Mouse (Mus musculus) midbrain, embryonic 16.5 days (tissue): ENCODE results near the gene Palm. TPM values are rescaled to one million over a fixed set of nuclear protein-coding genes. Genes with fewer than 3 reads are reported as not detected.
A peak's percentile ranks its signal among the peaks of the same experiment; 100 is the strongest.
"Not testable (repeated sequence)": the region's sequence is repeated elsewhere in the genome, so short reads cannot be mapped to it uniquely, and the experiment has no call there.

Experiments
- ATAC-seq: fragments of 200-750 bp; cut with Nextera tagmentation; 2 replicates; pipeline ENCODE4 v1.8.0; 2017; ENCODE audit warnings: moderate TSS enrichment
- H3K27ac ChIP-seq: fragments of 300-500 bp; sonication (generic); 2 replicates; pipeline ENCODE4 v1.5.1; 2014; ENCODE audit warnings: mild to moderate bottlenecking, low read length, mixed read lengths
- H3K27me3 ChIP-seq: fragments of 300-500 bp; sonication (generic); 2 replicates; pipeline ENCODE4 v1.6.1; 2014; ENCODE audit warnings: low read depth, low read length, mixed read lengths; ENCODE audit not compliant: control insufficient read depth, insufficient read depth
- H3K36me3 ChIP-seq: fragments of 300-500 bp; sonication (generic); 2 replicates; pipeline ENCODE4 v1.6.1; 2014; ENCODE audit warnings: mild to moderate bottlenecking, low read length, moderate library complexity, mixed read lengths; ENCODE audit not compliant: control insufficient read depth, insufficient read depth
- H3K4me1 ChIP-seq: fragments of 300-500 bp; sonication (generic); 2 replicates; pipeline ENCODE4 v1.6.1; 2014; ENCODE audit warnings: mild to moderate bottlenecking, low read length, mixed read lengths; ENCODE audit not compliant: control insufficient read depth, insufficient read depth
- H3K4me2 ChIP-seq: fragments of 300-500 bp; sonication (generic); 2 replicates; pipeline ENCODE4 v1.6.1; 2014; ENCODE audit warnings: mild to moderate bottlenecking, low read length, mixed read lengths
- H3K4me3 ChIP-seq: fragments of 300-500 bp; sonication (generic); 2 replicates; pipeline ENCODE4 v1.5.1; 2014; ENCODE audit warnings: low read depth, mild to moderate bottlenecking, low read length, moderate library complexity, mixed read lengths
- H3K9ac ChIP-seq: fragments of 300-500 bp; sonication (generic); 2 replicates; pipeline ENCODE4 v1.6.1; 2014; ENCODE audit warnings: low read depth, low read length, mixed read lengths
- H3K9me3 ChIP-seq: fragments of 300-500 bp; sonication (generic); replicated peaks from 2 replicates; pipeline ENCODE4 v1.6.1; 2014; ENCODE audit warnings: mild to moderate bottlenecking, low read length, mixed read lengths; ENCODE audit not compliant: control insufficient read depth, poor library complexity, severe bottlenecking
- WGBS: fragments of 180-500 bp; shearing (Covaris S2); extraction: QIAGEN DNeasy Blood & Tissue Kit; methylation state at CpG from one replicate; pipeline ENCODE4 v1.1.7; 2014; 5-methylcytosine and 5-hydroxymethylcytosine counted together
- polyA plus RNA-seq: library from polyadenylated mRNA; unstranded; fragments of >200 nt; fragmentation: Nextera tagmentation; extraction: Ambion mirVana; gene quantifications from 2 replicates; pipeline ENCODE4 v1.2.1, GENCODE M21; 2015

Palm gene
- polyA plus RNA-seq, 1 experiment from 2014 or later: 333 TPM

DNA sequence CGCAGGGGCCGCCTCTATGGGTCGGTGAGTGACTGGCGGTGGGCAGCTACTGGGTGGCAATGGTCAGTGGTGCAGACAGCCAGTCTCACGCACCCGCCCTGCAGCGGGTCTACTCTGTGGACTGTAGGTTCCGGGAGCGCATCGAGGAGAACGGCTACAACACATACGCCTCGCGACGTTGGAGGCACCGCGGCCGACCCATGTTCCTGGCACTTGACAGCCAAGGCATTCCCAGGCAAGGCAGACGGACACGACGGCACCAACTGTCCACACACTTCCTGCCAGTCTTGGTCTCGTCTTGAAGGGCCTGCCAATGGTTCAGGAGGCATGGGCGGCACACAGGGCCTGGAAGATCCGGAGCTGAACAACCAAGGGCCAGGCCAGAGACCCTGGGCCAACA, 36.7 kb upstream of the Palm start:
- WGBS: 91% methylated on average over 24 of the region's 24 CpGs
- Histone ChIP-seq H3K9ac (no peak overlapping the region), H3K36me3 (peaks cover 28% of the 10 kb centered on the region), H3K27me3 (no peaks in the 10 kb centered on the region), H3K4me2 (no peak overlapping the region), H3K4me3 (no peak overlapping the region), H3K9me3 (no peaks in the 10 kb centered on the region), H3K4me1 (peaks cover 5% of the 10 kb centered on the region; the same call in 1 of the 2 replicates), H3K27ac (no peak overlapping the region)
- ATAC-seq: no peak

DNA sequence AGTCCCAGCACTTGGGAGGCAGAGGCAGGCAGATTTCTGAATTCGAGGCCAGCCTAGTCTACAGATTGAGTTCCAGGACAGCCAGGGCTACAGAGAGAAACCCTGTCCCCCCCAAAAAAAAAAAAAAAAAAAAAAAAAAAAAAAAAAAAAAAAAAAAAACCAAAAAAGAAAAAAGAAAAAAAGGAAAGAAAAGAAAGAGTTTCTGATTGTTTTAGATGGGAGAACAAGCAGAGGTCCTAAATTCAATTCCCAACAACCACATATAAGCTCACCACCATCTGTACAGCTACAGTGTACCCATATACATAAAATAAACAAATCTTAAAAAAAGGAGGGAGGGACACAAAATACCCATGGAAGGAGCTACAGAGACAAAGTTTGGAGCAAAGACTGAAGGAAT, 33.7 kb upstream of the Palm start:
- not testable (repeated sequence) for H3K4me3 ChIP-seq, H3K9ac ChIP-seq, H3K4me2 ChIP-seq, H3K27ac ChIP-seq, H3K4me1 ChIP-seq, H3K9me3 ChIP-seq, H3K27me3 ChIP-seq, ATAC-seq
- 100% methylated on average over 1 of the region's 1 CpGs for WGBS
- H3K36me3 ChIP-seq: peaks cover 33% of the 10 kb centered on the region

DNA sequence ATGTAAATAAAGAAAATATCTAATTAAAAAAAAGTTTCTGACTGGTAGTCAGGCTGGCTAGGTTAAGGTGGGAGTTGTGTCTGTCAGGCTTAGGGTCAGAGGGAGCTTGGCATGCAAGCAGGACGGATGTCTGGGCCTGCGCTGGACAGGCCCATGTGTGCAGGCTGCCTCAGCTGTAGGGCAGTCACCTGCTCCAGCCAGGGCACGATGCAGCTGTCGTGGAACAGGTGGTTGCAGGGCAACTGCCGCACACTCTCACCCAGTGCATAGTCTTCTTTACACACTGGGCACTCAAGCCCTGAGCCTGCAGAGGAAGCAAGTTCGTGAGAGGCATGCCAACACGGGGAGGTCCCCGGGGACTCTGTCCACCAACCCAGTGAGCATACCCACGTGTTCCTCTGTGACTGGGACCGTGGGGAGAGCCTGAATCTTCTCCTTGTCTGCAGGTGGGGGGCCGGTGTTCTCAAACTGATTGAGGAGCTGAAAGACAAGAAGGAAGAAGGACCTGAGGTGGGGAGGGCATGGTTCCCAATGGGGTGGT, 32.7 kb upstream of the Palm start:
- Histone ChIP-seq H3K9ac (no peak overlapping the region), H3K27me3 (no peaks in the 10 kb centered on the region), H3K4me1 (peaks cover 15% of the 10 kb centered on the region), H3K4me3 (no peak overlapping the region), H3K4me2 (no peak overlapping the region), H3K27ac (no peak overlapping the region), H3K36me3 (peaks cover 33% of the 10 kb centered on the region), H3K9me3 (no peaks in the 10 kb centered on the region)
- whole genome bisulfite sequencing: 91% methylated on average over 11 of the region's 11 CpGs
- ATAC-seq: no peak

DNA sequence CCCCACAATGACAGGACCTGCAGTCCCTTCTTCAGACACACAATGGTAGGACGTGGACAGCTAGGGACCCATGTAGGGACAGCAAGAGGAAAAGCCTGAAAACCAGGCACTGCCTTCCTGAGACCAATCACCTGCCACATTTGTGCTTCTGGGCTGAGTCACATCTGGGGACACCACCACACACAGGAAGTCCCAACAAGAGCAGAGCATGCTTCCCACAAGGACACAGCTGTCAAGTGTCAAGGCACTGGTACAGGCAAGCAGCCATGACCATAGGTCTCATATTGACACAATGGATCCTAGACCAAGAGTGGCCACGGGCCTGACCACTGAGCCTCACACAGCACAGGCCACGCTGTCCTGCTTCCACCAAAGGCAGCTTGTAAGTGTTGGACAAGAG, 30.5 kb upstream of the Palm start:
- peaks cover 26% of the 10 kb centered on the region for H3K36me3 ChIP-seq
- H3K9me3 ChIP-seq: no peaks in the 10 kb centered on the region
- H3K9ac ChIP-seq: no peak overlapping the region
- no peak overlapping the region for H3K4me3 ChIP-seq
- H3K4me2 ChIP-seq: no peak overlapping the region
- no peaks in the 10 kb centered on the region for H3K27me3 ChIP-seq
- 91% methylated on average over 3 of the region's 3 CpGs for WGBS
- no peak for ATAC-seq
- H3K4me1 ChIP-seq: peaks cover 22% of the 10 kb centered on the region
- H3K27ac ChIP-seq: no peak overlapping the region

DNA sequence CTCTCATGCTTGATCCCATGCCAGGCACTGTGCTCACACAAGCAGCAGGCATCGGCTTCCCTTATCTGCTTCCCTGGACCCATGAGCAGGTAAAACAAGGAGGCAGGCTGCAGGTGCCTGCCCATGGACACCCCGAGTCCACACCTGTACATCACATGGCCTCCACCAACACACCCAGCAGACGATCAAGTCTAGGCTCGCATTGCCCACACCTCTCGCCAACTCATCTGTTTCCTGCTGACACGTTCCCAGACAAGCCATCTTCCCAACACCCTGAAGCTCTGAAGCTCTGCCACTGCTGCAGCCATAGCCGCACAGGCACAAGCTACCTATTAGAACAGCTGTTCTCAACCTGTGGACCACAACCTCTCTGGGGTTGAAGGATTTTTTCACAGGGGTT, 29.1 kb upstream of the Palm start:
- H3K27ac ChIP-seq: no peak overlapping the region
- peaks cover 32% of the 10 kb centered on the region for H3K4me1 ChIP-seq
- H3K4me3 ChIP-seq: no peak overlapping the region
- peak overlapping the region; percentile 18; the same call in 1 of the 2 replicates for H3K9ac ChIP-seq
- WGBS: 91% methylated on average over 7 of the region's 7 CpGs
- no peaks in the 10 kb centered on the region for H3K27me3 ChIP-seq
- ATAC-seq: no peak
- peaks cover 17% of the 10 kb centered on the region; the same call in 1 of the 2 replicates for H3K36me3 ChIP-seq
- H3K4me2 ChIP-seq: no peak overlapping the region
- no peaks in the 10 kb centered on the region for H3K9me3 ChIP-seq

DNA sequence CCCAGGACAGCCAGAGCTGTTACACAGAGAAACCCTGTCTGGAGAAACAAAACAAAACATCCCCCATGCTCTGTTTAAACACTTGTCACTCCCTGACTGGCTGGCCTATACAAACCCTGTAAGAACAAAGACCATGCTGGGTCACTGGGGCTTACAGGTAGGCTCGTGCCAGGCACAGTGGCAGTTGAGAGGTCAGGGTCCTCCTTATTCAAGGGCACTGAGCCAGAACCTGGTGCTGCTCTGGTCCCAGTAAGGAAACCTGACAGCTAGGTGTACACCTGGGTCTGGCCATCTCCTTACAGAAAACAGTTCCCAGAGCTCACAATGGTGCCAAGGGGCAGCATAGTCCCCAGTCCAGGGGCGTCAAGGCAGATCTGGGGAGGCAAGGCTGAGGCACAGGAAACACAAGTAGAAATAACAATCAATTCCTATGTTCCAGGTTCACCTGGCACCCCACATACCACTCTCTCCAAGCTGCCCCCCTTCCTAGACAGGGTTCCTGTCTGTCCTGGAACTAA, 28.1 kb upstream of the Palm start:
- Histone ChIP-seq H3K4me2 (peak overlapping the region; percentile 89), H3K4me1 (peaks cover 32% of the 10 kb centered on the region), H3K9ac (peak overlapping the region; percentile 98), H3K4me3 (peak overlapping the region; percentile 94), H3K27me3 (no peaks in the 10 kb centered on the region), H3K27ac (no peak overlapping the region), H3K9me3 (no peaks in the 10 kb centered on the region), H3K36me3 (peaks cover 16% of the 10 kb centered on the region; the same call in 1 of the 2 replicates)
- ATAC-seq: no peak
- 71% methylated on average over 2 of the region's 2 CpGs for WGBS

DNA sequence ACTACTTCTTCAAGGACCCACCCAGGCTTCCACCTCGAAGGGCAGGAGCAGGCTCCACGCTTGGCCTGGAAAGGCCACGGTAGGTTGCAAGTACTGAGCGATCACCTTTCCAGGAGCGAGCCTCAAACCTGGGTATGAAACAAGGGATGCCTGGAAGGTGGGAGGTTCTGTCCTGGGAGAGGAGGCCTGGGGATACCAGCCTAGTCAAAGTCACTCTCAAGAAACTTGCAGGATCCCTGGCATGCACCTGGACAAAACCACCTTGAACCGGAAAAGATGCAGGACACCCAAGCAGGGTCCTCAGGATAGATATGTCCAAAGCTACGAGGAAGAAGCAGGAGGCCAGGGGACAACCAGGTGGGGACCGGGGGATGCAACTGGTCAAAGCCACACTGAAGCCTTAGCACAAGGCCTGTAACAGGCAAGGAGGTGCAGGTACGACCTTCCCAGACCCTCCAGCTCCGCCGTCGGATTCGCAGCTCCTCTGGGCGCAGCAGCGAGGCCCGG, 27.3 kb upstream of the Palm start:
- peak overlapping the region; percentile 94 for H3K4me3 ChIP-seq
- WGBS: 11% methylated on average over 15 of the region's 16 CpGs
- peak overlapping the region; percentile 91 for H3K27ac ChIP-seq
- peak overlapping the region; percentile 98 for H3K9ac ChIP-seq
- peak overlapping the region; percentile 89 for H3K4me2 ChIP-seq
- H3K27me3 ChIP-seq: no peaks in the 10 kb centered on the region; the same call in 1 of the 2 replicates
- H3K4me1 ChIP-seq: peaks cover 32% of the 10 kb centered on the region
- no peaks in the 10 kb centered on the region for H3K9me3 ChIP-seq
- ATAC-seq: peak; percentile 9; the same call in 1 of the 2 replicates
- peaks cover 10% of the 10 kb centered on the region; the same call in 1 of the 2 replicates for H3K36me3 ChIP-seq

DNA sequence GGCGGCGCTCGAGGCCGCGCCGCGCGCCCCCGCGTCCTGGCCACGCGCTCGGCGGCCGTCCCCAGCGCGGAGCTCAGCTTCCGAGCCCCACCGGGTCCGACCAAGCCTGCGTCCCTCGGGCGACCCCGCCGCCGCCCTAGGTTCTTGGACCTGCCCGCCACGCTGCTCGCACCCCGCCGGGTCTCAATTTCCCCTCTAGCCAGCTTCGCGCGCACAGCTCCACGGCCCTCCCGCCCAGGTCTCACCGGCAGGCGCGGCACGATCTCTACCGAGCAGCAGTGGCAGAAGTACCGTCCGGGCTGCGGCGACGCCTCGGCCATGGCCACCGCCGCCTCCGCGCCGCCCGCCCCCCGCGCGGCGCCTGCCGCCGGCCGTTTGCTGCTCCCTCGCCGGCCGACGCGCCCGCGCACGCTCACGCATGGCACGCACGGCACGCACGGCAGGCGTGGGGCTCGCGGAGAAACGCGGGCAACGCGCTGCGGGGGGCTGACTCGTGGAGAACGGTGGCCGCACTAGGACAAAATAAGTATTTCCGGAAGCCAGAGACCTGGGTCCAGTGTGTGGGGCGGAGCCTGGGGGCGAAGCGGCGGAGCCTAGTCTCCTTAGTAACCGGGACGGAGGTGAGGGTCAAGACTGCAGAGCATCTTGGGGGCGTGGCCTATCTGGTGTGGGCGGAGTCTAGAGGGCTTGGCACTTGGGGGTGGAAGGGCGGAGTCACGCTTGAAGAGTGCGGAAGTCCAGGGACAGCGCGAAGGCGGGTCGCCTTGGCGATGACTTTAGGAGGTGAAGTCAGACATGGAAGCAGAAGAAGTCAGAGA, 26.7 kb upstream of the Palm start, which contains the start of gene Rnf126:
Gene Rnf126, minus strand, starts transcription at position 445 of the 818 bp plus-strand sequence.
- peak within 1 kb of the TSS; percentile 89 for H3K4me2 ChIP-seq
- peaks cover 32% of the 10 kb centered on the region for H3K4me1 ChIP-seq
- under 1% methylated on average over 96 of the region's 101 CpGs for WGBS
- H3K27ac ChIP-seq: peak within 1 kb of the TSS; percentile 91
- H3K4me3 ChIP-seq: peak within 1 kb of the TSS; percentile 94
- H3K9me3 ChIP-seq: no peaks in the 10 kb centered on the region
- peak; percentile 86 for ATAC-seq
- peak within 1 kb of the TSS; percentile 98 for H3K9ac ChIP-seq
- no peaks in the 10 kb centered on the region; the same call in 1 of the 2 replicates for H3K27me3 ChIP-seq
- H3K36me3 ChIP-seq: peaks cover 4% of the 10 kb centered on the region; the same call in 1 of the 2 replicates
